Mouse (Mus musculus) myocyte (in vitro differentiated cells): ENCODE results near the gene Gper1. TPM values are rescaled to one million over a fixed set of nuclear protein-coding genes. Genes with fewer than 3 reads are reported as not detected.

ENCODE experiments used
- H3K27me3 ChIP-seq: one replicate; pipeline ENCODE4 v1.6.1; 2011; ENCODE audit not compliant: control insufficient read depth, insufficient read depth, insufficient read length
- H3K36me3 ChIP-seq: one replicate; pipeline ENCODE4 v1.6.1; 2011; ENCODE audit not compliant: control insufficient read depth, insufficient read depth
- H3K4me2 ChIP-seq: one replicate; pipeline ENCODE4 v1.6.1; 2011; ENCODE audit warnings: low read depth, control low read depth
- H3K4me3 ChIP-seq: one replicate; pipeline ENCODE4 v1.5.1; 2011; ENCODE audit warnings: mild to moderate bottlenecking, control low read depth, moderate library complexity
- H3K79me2 ChIP-seq: one replicate; pipeline ENCODE4 v1.6.1; 2011; ENCODE audit not compliant: control insufficient read depth, insufficient read depth
- H3ac ChIP-seq: one replicate; pipeline ENCODE4 v1.6.1; 2011; ENCODE audit not compliant: control insufficient read depth, insufficient read length
- CEBPB ChIP-seq: IDR thresholded peaks from 2 replicates; pipeline ENCODE4 v1.6.1; 2011; ENCODE audit warnings: mild to moderate bottlenecking, moderate library complexity; ENCODE audit not compliant: poor library complexity, insufficient read depth, severe bottlenecking
- E2F4 ChIP-seq: IDR thresholded peaks from one replicate; pipeline ENCODE4 v1.6.1; 2011; ENCODE audit warnings: mild to moderate bottlenecking, control low read depth, moderate library complexity; ENCODE audit not compliant: insufficient read depth
- MAX ChIP-seq: IDR thresholded peaks from one replicate; pipeline ENCODE4 v1.6.1; 2011; ENCODE audit warnings: low read depth, mild to moderate bottlenecking, control low read depth
- MYOD1 ChIP-seq, 3 experiments: IDR thresholded peaks; one replicate each; pipeline ENCODE4 v1.6.1; 2011; ENCODE audit warnings: control low read depth in 2 of 3, low read depth in 2 of 3, mild to moderate bottlenecking in 2 of 3, moderate library complexity in 1 of 3; ENCODE audit not compliant: insufficient read length in 2 of 3, control insufficient read depth in 1 of 3
- MYOG ChIP-seq, 3 experiments: IDR thresholded peaks; one replicate each; pipeline ENCODE4 v1.6.1; 2011; ENCODE audit warnings: control low read depth in 2 of 3, low read depth in 2 of 3, mild to moderate bottlenecking in 2 of 3; ENCODE audit not compliant: insufficient read length in 2 of 3, control insufficient read depth in 1 of 3, insufficient read depth in 1 of 3
- POLR2A ChIP-seq: IDR thresholded peaks from one replicate; pipeline ENCODE4 v1.6.1; 2011; ENCODE audit warnings: low read depth, mild to moderate bottlenecking, control low read depth, moderate library complexity; ENCODE audit not compliant: insufficient read length
- POLR2AphosphoS2 ChIP-seq: IDR thresholded peaks from one replicate; pipeline ENCODE4 v1.6.1; 2011; ENCODE audit warnings: low read depth, control low read depth; ENCODE audit not compliant: insufficient read length
- REST ChIP-seq: IDR thresholded peaks from one replicate; pipeline ENCODE4 v1.6.1; 2011; ENCODE audit warnings: mild to moderate bottlenecking, control low read depth, moderate library complexity; ENCODE audit not compliant: insufficient read depth, insufficient read length
- SRF ChIP-seq: IDR thresholded peaks from one replicate; pipeline ENCODE4 v1.6.1; 2011; ENCODE audit warnings: low read depth; ENCODE audit not compliant: control insufficient read depth, insufficient read length
- TCF12 ChIP-seq: IDR thresholded peaks from one replicate; pipeline ENCODE4 v1.6.1; 2011; ENCODE audit warnings: mild to moderate bottlenecking, control low read depth; ENCODE audit not compliant: poor library complexity, insufficient read depth, severe bottlenecking
- TCF3 ChIP-seq: IDR thresholded peaks from one replicate; pipeline ENCODE4 v1.6.1; 2011; ENCODE audit warnings: low read depth, control low read depth; ENCODE audit not compliant: insufficient read length
- USF1 ChIP-seq: IDR thresholded peaks from one replicate; pipeline ENCODE4 v1.6.1; 2011; ENCODE audit warnings: low read depth, mild to moderate bottlenecking, control low read depth, moderate library complexity
- polyA plus RNA-seq: library from polyadenylated mRNA; unstranded; fragments of >200 nt; fragmentation: generic; extraction: Trizol; gene quantifications from one replicate; pipeline ENCODE4 v1.2.1, GENCODE M21; 2012; ENCODE audit warnings: missing spikeins

The Gper1 gene
- polyA plus RNA-seq, 1 experiment = 9.2 TPM

DNA sequence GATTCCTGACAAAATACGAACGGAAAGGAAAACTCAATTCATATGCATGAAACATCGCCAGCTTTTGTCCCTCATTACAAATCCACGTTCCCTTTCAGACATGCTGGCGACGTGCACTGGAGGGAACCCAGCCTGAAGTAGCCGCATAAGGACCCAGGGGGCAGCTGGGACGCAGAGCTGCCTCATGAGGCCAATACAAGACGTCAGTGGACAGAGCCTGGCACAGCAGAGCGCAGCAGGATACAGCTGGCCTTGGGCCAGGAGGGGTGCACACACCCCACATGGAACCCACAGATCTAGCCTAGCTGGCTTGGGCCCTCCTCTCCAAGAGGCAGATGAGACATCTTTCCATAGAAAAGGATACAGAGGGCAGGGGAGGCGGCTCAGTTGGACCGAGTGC, 15.5 kb downstream of the Gper1 start:
- H3K79me2 ChIP-seq = no peaks in the 10 kb centered on the region
- no peak overlapping the region for H3ac ChIP-seq
- no peaks in the 10 kb centered on the region for H3K27me3 ChIP-seq
- no peak overlapping the region for H3K4me3 ChIP-seq
- H3K4me2 ChIP-seq = no peak overlapping the region
- TF ChIP-seq MYOD1 (IDR thresholded peaks at IDR 0.05; ENCODE audit: control insufficient read depth in 1 of 3, insufficient read length in 2 of 3, low read depth in 2 of 3) (no peak), POLR2A (no peak), E2F4 (no peak), CEBPB (no peak), MYOG (IDR thresholded peaks at IDR 0.05; ENCODE audit: control insufficient read depth in 1 of 3, insufficient read depth in 1 of 3, insufficient read length in 2 of 3, low read depth in 2 of 3) (no peak)
- H3K36me3 ChIP-seq = no peaks in the 10 kb centered on the region

DNA sequence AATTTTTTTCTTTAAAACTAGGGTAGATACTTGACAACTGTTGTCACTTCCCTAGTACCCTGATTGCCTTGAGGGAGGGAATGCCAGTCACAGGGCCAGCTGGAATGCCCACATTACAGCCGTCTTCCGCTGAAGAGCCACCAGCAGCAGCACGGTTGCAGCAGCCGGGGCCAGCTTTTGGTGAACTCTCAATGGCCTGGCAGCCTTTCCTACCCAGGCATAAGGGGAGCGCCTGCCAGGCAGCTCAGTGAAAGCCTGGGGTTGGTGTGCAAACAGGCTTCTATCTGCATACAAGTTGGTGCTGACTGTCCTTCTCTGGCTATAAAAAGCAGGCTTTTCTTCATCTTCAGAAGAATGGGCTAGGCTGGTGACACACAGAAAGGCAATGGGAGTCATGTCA, 17.5 kb downstream of the Gper1 start:
- no peaks in the 10 kb centered on the region for H3K27me3 ChIP-seq
- no peak overlapping the region for H3K4me2 ChIP-seq
- no peaks in the 10 kb centered on the region for H3K36me3 ChIP-seq
- H3ac ChIP-seq = no peak overlapping the region
- no peak for TF ChIP-seq MAX
- TF ChIP-seq CEBPB = no peak
- no peak for TF ChIP-seq POLR2A
- TF ChIP-seq TCF3 = no peak
- no peak for TF ChIP-seq SRF
- no peaks in the 10 kb centered on the region for H3K79me2 ChIP-seq
- no peak overlapping the region for H3K4me3 ChIP-seq

DNA sequence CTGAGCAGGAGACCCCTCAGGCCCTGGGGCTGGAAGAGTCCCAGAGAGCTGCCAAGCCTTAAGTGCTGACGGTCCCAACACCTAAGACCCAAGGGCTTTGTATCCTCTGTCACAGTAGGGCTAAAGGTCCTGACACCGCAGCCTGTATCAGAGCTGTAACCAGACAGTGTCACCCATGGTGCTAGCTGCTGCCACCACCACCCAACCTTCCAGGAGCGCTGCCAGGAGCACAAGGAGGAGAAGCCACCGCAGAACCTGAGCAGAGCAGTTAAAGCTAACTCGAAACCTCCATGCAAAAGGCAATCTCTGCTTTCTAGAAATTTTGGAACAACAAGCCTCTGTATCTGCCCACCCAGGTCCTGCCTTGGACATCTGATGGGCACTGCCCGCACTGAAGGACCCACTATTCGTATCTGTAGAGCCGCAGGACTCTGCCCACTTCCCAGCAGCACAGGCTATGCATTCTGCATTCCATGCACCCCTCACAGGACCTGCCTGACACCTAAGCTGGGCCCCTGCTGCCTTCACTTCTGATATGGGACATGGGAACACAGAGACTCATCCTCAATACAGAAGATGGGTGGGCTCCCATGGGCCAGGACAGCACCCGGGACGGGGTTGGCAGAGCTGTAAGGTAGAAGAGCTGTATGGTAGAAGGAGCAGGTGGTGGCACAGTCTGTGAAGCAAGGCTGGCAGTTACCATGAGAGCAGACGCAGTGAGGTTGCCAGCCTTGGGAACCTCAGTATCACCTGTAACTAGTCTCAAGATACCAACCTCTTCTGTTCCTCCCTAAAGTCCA, 18.2 kb downstream of the Gper1 start:
- TF ChIP-seq TCF3 = no peak
- TF ChIP-seq REST = no peak
- no peak for TF ChIP-seq USF1
- TF ChIP-seq MYOD1 (IDR thresholded peaks at IDR 0.05; ENCODE audit: control insufficient read depth in 1 of 3, insufficient read length in 2 of 3, low read depth in 2 of 3) = no peak
- TF ChIP-seq E2F4 = no peak
- no peak for TF ChIP-seq POLR2AphosphoS2
- TF ChIP-seq POLR2A = no peak
- no peak for TF ChIP-seq CEBPB
- TF ChIP-seq SRF = no peak
- TF ChIP-seq TCF12 = no peak
- no peak for TF ChIP-seq MAX
- no peak for TF ChIP-seq MYOG (IDR thresholded peaks at IDR 0.05; ENCODE audit: control insufficient read depth in 1 of 3, insufficient read depth in 1 of 3, insufficient read length in 2 of 3, low read depth in 2 of 3)
- H3K79me2 ChIP-seq = no peaks in the 10 kb centered on the region
- no peaks in the 10 kb centered on the region for H3K36me3 ChIP-seq
- no peak overlapping the region for H3K4me2 ChIP-seq
- H3K4me3 ChIP-seq = no peak overlapping the region
- no peak overlapping the region for H3ac ChIP-seq
- no peaks in the 10 kb centered on the region for H3K27me3 ChIP-seq

DNA sequence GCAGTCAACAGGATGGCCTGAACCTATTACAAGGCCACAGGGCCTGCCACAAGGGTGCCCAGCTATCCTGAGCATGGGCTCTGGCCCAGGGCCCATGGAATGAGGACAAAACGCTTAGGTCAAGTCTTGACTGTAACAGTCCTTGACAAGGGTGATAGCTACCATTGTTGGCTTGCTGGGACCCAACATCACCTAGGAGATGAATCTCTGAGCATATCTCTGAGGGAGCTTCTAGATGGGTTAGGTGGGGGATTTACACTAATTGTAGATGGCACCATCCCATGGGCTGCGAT, 18.7 kb downstream of the Gper1 start:
- no peak overlapping the region for H3K4me3 ChIP-seq
- no peaks in the 10 kb centered on the region for H3K36me3 ChIP-seq
- H3ac ChIP-seq = no peak overlapping the region
- no peak overlapping the region for H3K4me2 ChIP-seq
- TF ChIP-seq POLR2A (no peak), TCF12 (no peak), CEBPB (no peak), E2F4 (no peak), TCF3 (no peak), USF1 (no peak)
- no peaks in the 10 kb centered on the region for H3K79me2 ChIP-seq
- H3K27me3 ChIP-seq = no peaks in the 10 kb centered on the region

DNA sequence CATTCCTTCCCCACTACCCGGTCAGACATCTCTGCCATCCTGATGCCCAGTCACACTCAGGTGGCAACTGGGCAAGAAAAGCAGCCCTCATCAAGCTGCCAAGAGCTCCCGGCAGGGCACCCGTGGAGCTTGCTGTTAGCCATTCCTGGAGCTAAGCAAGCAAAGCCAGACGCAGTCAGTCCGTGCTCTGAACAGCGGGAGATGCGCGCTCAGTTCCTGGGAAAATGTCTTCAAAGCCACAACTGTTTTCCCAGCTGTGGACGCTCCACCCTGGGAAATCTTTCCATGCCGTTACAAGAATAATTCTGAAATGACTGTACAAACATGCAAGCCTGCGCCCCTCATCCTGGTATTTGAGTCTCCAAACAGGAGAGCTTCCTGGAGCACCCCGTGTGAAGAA, 19.5 kb downstream of the Gper1 start:
- TF ChIP-seq TCF12 (no peak), CEBPB (no peak), MYOG (IDR thresholded peaks at IDR 0.05; ENCODE audit: control insufficient read depth in 1 of 3, insufficient read depth in 1 of 3, insufficient read length in 2 of 3, low read depth in 2 of 3) (peak in 2 of 3 experiments; percentile 13 to 65), MAX (no peak), TCF3 (no peak), SRF (no peak), MYOD1 (IDR thresholded peaks at IDR 0.05; ENCODE audit: control insufficient read depth in 1 of 3, insufficient read length in 2 of 3, low read depth in 2 of 3) (peak in 2 of 3 experiments; percentile 48 to 53)

More for the DNA sequence above, 19.5 kb downstream of the Gper1 start:
- Histone ChIP-seq H3K36me3 (no peaks in the 10 kb centered on the region), H3K4me3 (no peak overlapping the region), H3ac (no peak overlapping the region), H3K79me2 (no peaks in the 10 kb centered on the region), H3K27me3 (no peaks in the 10 kb centered on the region), H3K4me2 (peak overlapping the region; percentile 67)
